Mouse (Mus musculus) erythroblast, embryonic 14.5 days (primary cell): ENCODE results near the gene Tmem131l.

Experiments used
- GATA1 ChIP-seq: IDR thresholded peaks from 2 replicates; pipeline ENCODE4 v1.6.1; 2012; ENCODE audit warnings: low read length, inconsistent platforms, mixed read lengths
- TAL1 ChIP-seq: IDR thresholded peaks from 3 replicates; pipeline ENCODE4 v1.6.1; 2012; ENCODE audit warnings: low read length, inconsistent platforms, mixed read lengths

GRCm38 (mm10) chr3:83991691-83992524 is 48.1 kb downstream of the Tmem131l start:
- TF ChIP-seq GATA1 = no peak
- TF ChIP-seq TAL1 = no peak
